Mouse (Mus musculus): ENCODE results near the gene Olfr120.
"Not testable (repeated sequence)": the region's sequence is repeated elsewhere in the genome, so short reads cannot be mapped to it uniquely, and the experiment has no call there.

The Olfr120 gene

DNA sequence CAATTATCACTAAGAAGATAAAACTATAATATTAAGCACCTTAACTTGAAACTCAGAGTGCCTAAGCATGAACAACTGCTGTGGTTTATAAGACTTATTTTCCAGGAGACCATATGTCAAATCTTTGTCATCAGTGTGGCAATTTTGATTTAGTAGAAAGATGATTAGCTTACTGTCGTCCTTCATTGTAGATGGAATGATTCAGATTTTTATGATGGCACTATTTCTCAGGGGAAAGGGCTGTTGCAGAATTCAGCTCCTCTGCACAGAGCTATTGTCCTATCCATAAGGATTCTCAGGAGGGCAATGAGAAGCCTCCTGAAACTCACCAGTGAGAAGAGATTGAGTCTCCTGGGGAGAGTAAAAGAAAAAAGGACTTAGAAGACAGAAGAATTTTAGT is at the start of gene Olfr120:
Gene Olfr120 (plus strand): TSS at position 301 of the 400 bp plus-strand sequence.
- no peak for DNase-seq (ENCODE audit: low read depth, low spot score)

DNA sequence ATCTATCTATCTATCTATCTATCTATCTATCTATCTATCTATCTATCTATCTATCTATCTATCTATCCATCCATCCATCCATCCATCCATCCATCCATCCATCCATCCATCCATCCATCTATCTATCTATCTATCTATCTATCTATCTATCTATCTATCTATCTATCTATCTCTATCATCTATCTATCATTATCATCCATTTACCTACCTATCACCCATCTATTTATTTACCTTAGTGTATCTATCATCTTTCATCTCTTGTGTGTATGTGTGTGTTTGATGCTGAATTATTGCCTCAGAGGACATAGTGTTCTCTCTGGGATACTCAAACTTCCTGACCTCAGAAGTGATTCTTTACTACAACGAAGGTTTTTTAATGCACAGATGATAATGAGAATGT is 25.3 kb upstream of the Olfr120 start, which contains the start of gene Olfr119:
Gene Olfr119 (plus strand): TSS at position 301 of the 400 bp plus-strand sequence.
- not testable (repeated sequence) for DNase-seq (ENCODE audit: low read depth, low spot score)

GRCm38 (mm10) chr17:37738070-37738469 is 16.5 kb downstream of the Olfr120 start:
- DNase-seq (ENCODE audit: low read depth, low spot score) = no peak

DNA sequence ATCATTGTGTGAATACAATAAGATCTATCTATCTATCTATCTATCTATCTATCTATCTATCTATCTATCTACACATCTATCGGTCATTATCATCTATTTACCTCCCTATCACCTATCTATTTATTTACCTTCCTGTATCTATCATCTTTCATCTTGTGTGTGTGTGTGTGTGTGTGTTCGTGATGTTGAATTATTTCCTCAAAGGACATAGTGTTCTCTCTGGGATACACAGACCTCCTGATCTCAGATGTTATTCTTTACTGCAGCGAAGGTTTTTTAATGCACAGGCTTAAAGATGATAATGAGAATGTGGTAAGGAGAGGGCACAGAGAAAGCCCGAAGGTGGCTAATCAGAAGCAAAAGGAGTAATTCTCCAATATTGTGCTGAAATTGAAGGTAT is 46.7 kb downstream of the Olfr120 start, which contains the start of gene Olfr122:
Gene Olfr122 (plus strand): TSS at position 301 of the 400 bp plus-strand sequence.
- no peak for DNase-seq (ENCODE audit: low read depth, low spot score)

Data from A20 (cell line).